Mouse (Mus musculus): ENCODE results near the gene Pifo.

DNA sequence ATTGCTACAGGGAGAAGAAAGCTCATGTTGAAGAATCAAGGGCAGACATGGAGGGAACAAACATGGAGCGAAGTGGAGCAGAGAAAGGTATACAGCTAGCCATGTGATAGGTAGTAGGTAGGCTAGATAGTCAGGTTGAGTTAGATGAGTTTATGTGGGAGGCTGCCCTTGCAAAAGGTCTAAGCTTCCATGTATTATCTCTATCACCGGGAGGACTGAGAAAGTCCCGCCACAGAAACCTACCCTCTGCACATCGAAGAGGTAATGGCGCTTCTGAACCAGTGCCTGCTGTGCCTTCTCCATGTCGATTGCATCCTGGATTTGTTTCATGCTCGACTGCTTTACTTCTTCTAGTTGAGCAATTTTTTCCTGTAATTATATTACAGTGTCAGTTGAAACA lies 63.1 kb downstream of the Pifo start:
- TF ChIP-seq CTCF (IDR thresholded peaks at IDR 0.05; ENCODE audit: borderline replicate concordance, insufficient read depth, low read length) (no peak), POLR2A (IDR thresholded peaks at IDR 0.05; ENCODE audit: low read depth, low read length) (no peak)
